Mouse (Mus musculus) liver, postnatal 0 days (tissue): ENCODE measurements around the gene 3100002H09Rik. TPM values are rescaled to one million over a fixed set of nuclear protein-coding genes. Genes with fewer than 3 reads are reported as not detected.

Experiments used
- ATAC-seq: fragments of 200-750 bp; cut with Nextera tagmentation; 2 replicates; pipeline ENCODE4 v1.8.0; 2017; ENCODE audit warnings: mild to moderate bottlenecking, moderate library complexity
- DNase-seq: peaks from one replicate; pipeline ENCODE4 v3.0.0-alpha.2; 2016
- H3K27ac ChIP-seq: fragments of 300-500 bp; sonication (generic); 2 replicates; pipeline ENCODE4 v1.5.1; 2014; ENCODE audit warnings: antibody characterized with exemption, moderate library complexity, mild to moderate bottlenecking, low read depth
- H3K27me3 ChIP-seq: fragments of 300-500 bp; sonication (generic); 2 replicates; pipeline ENCODE4 v1.6.1; 2014; ENCODE audit warnings: low read length, control low read depth, mixed read lengths; ENCODE audit not compliant: insufficient read depth
- H3K36me3 ChIP-seq: fragments of 300-500 bp; sonication (generic); replicated peaks from 2 replicates; pipeline ENCODE4 v1.6.1; 2014; ENCODE audit warnings: mild to moderate bottlenecking, control low read depth, low read length, moderate library complexity, mixed read lengths; ENCODE audit not compliant: insufficient read depth
- H3K4me1 ChIP-seq: fragments of 300-500 bp; sonication (generic); 2 replicates; pipeline ENCODE4 v1.6.1; 2014; ENCODE audit warnings: antibody characterized with exemption, mild to moderate bottlenecking, control low read depth; ENCODE audit not compliant: insufficient read depth
- H3K4me2 ChIP-seq: fragments of 300-500 bp; sonication (generic); 2 replicates; pipeline ENCODE4 v1.6.1; 2014; ENCODE audit warnings: low read depth, mild to moderate bottlenecking, low read length, moderate library complexity, mixed read lengths
- H3K4me3 ChIP-seq: fragments of 300-500 bp; sonication (generic); 2 replicates; pipeline ENCODE4 v1.5.1; 2014; ENCODE audit warnings: low read depth, low read length
- H3K9ac ChIP-seq: fragments of 300-500 bp; sonication (generic); replicated peaks from 2 replicates; pipeline ENCODE4 v1.6.1; 2014; ENCODE audit warnings: mild to moderate bottlenecking, moderate library complexity
- H3K9me3 ChIP-seq: fragments of 300-500 bp; sonication (generic); 2 replicates; pipeline ENCODE4 v1.6.1; 2016; ENCODE audit warnings: mild to moderate bottlenecking, control low read depth, low read length, mixed read lengths
- CTCF ChIP-seq: sonication (generic); IDR thresholded peaks from 2 replicates; pipeline ENCODE4 v1.5.1; 2016; ENCODE audit warnings: antibody characterized with exemption, low read depth
- EP300 ChIP-seq: IDR thresholded peaks from 2 replicates; pipeline ENCODE4 v1.6.1; 2016; ENCODE audit warnings: antibody characterized with exemption, low read depth, mild to moderate bottlenecking
- WGBS: fragments of 180-500 bp; shearing (Covaris S2); extraction: QIAGEN DNeasy Blood & Tissue Kit; methylation state at CpG from one replicate; pipeline ENCODE4 v1.1.7; 2014; ENCODE audit not compliant: insufficient replicate concordance; 5-methylcytosine and 5-hydroxymethylcytosine counted together
- polyA plus RNA-seq: library from polyadenylated mRNA; unstranded; fragments of >200 nt; fragmentation: Nextera tagmentation; extraction: Ambion mirVana; gene quantifications from 2 replicates; pipeline ENCODE4 v1.2.1, GENCODE M21; 2015

The 3100002H09Rik gene
- polyA plus RNA-seq, 1 experiment from 2014 or later: not detected

DNA sequence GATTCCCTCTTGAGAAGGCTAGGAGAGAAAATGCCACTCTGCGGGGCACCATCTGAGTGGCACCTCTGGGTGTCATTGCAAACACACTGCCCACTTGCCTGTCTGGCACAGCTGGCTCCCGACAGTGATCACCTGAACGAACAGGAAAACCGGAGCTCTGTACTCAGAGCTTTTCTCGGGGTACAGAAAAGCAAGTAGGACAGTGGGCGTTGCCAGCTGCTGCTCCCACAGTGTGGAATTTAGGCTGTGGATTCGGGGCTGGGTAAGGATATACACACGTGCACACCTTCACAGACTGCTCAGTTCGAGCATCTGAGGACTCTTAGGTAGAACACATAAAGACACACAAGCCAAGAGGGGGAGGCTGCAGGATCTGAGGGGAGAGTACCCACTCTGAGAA, 14.7 kb downstream of the 3100002H09Rik start:
- no peaks in the 10 kb centered on the region; the same call in 1 of the 2 replicates for H3K4me1 ChIP-seq
- 62% methylated on average over 9 of the region's 9 CpGs for WGBS
- ATAC-seq (no peak), DNase-seq (no peak)
- H3K9me3 ChIP-seq: no peaks in the 10 kb centered on the region
- H3K27ac ChIP-seq: no peak overlapping the region
- H3K36me3 ChIP-seq: no peaks in the 10 kb centered on the region
- peaks cover 2% of the 10 kb centered on the region; the same call in 1 of the 2 replicates for H3K27me3 ChIP-seq
- no peak overlapping the region for H3K4me2 ChIP-seq
- TF ChIP-seq CTCF: no peak
- no peak for TF ChIP-seq EP300
- H3K4me3 ChIP-seq: no peak overlapping the region
- H3K9ac ChIP-seq: no peak overlapping the region

DNA sequence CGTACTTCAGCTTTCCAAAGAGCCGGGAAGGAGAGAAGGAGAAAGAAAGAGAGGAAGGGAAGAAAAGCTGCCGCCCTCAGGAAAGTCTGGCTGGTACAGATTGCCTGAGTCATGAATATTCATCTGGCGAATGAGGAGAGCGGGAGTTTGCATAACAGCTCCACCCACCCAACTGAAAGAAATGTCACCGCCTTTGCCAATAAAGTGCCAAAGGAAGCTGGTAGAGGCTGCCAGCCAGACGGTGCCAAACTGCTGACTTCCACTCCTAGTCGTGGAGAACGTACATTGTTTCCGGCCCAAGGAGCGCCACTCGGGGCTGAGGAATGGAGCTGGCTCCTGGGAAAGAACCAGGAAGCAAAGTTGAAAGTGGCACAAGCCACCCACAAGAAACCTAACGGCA, 15.7 kb downstream of the 3100002H09Rik start:
- Histone ChIP-seq H3K27me3 (peaks cover 2% of the 10 kb centered on the region; the same call in 1 of the 2 replicates), H3K36me3 (no peaks in the 10 kb centered on the region), H3K4me1 (no peaks in the 10 kb centered on the region; the same call in 1 of the 2 replicates), H3K27ac (no peak overlapping the region), H3K9ac (no peak overlapping the region), H3K4me3 (no peak overlapping the region), H3K9me3 (no peaks in the 10 kb centered on the region), H3K4me2 (no peak overlapping the region)
- WGBS: 23% methylated on average over 13 of the region's 13 CpGs
- ATAC-seq (no peak), DNase-seq (no peak)
- TF ChIP-seq EP300 (no peak), CTCF (no peak)

DNA sequence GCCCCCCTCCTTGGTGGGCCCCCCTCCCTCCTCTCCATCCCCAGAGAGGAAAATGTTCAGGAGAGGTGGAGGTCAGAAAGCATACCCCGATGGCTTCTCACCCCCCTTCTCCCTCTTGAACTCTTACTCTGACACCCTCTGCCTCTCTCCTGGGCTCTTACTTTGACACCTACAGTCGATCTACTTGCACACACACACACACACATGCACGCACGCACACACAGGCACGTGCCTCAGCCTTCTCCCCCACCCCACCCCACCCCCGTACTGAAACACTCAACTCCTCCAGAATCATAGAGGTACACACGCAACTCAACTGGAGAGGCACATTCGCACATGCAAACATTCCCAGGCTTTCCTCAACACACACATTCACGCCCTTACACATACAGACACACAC, 16.9 kb downstream of the 3100002H09Rik start:
- no peak overlapping the region for H3K27ac ChIP-seq
- H3K9ac ChIP-seq: no peak overlapping the region
- TF ChIP-seq EP300 (no peak), CTCF (no peak)
- peaks cover 2% of the 10 kb centered on the region; the same call in 1 of the 2 replicates for H3K27me3 ChIP-seq
- no peak overlapping the region for H3K4me2 ChIP-seq
- no peak for ATAC-seq
- 63% methylated on average over 9 of the region's 9 CpGs for WGBS
- no peaks in the 10 kb centered on the region; the same call in 1 of the 2 replicates for H3K4me1 ChIP-seq
- no peaks in the 10 kb centered on the region for H3K9me3 ChIP-seq
- H3K36me3 ChIP-seq: no peaks in the 10 kb centered on the region
- no peak overlapping the region for H3K4me3 ChIP-seq
- DNase-seq: no peak

DNA sequence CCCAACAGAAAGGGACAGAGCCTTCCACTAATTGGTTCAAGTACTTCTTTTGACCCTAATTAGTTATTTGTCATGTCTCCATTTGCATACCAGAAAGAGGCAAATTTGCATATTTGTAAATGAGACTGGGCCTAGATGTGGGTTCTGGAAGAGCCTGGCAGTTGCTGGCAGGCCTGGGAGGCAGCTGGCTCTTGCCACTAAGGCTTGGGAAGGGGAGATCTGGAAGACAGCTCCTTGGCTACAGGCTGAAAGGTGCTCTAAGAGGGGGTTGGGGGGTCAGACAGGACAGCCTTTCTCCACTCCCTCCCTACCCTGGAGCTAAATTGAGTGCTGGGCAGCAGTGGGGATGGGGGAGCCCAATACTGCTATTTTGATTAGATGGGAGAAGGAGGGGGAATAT, 17.4 kb downstream of the 3100002H09Rik start:
- no peak overlapping the region for H3K9ac ChIP-seq
- no peaks in the 10 kb centered on the region for H3K36me3 ChIP-seq
- H3K27me3 ChIP-seq: peaks cover 2% of the 10 kb centered on the region; the same call in 1 of the 2 replicates
- no peak overlapping the region for H3K27ac ChIP-seq
- TF ChIP-seq EP300 (no peak), CTCF (no peak)
- no peak overlapping the region for H3K4me3 ChIP-seq
- DNase-seq (no peak), ATAC-seq (no peak)
- H3K9me3 ChIP-seq: no peaks in the 10 kb centered on the region
- H3K4me2 ChIP-seq: no peak overlapping the region
- H3K4me1 ChIP-seq: no peaks in the 10 kb centered on the region; the same call in 1 of the 2 replicates

DNA sequence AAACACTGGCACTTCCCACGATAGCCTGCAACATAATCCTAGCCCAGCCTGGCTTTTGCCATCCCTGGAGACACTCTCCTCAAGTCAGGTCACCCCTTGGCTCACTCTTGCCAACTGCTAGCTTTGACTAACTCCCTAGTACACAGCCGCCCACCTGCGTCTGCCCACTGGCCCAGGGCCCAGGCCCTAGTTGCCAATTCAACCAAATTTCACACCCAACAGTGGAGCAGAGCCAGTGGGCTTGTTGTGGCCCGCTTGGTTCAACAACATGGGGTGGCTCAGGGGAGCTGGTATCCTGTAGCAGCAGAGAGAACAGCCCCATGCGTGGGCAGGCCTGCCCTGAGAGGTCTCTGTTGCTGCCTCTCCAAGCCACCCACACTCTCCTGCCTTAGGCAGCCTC, 18.4 kb downstream of the 3100002H09Rik start:
- no peak overlapping the region for H3K4me2 ChIP-seq
- H3K27me3 ChIP-seq: peaks cover 2% of the 10 kb centered on the region; the same call in 1 of the 2 replicates
- no peaks in the 10 kb centered on the region for H3K36me3 ChIP-seq
- 67% methylated on average over 5 of the region's 5 CpGs for WGBS
- no peak for TF ChIP-seq EP300
- no peak for TF ChIP-seq CTCF
- H3K4me3 ChIP-seq: no peak overlapping the region
- no peaks in the 10 kb centered on the region; the same call in 1 of the 2 replicates for H3K4me1 ChIP-seq
- no peak overlapping the region for H3K9ac ChIP-seq
- ATAC-seq: no peak
- no peaks in the 10 kb centered on the region for H3K9me3 ChIP-seq
- DNase-seq: no peak
- no peak overlapping the region for H3K27ac ChIP-seq

DNA sequence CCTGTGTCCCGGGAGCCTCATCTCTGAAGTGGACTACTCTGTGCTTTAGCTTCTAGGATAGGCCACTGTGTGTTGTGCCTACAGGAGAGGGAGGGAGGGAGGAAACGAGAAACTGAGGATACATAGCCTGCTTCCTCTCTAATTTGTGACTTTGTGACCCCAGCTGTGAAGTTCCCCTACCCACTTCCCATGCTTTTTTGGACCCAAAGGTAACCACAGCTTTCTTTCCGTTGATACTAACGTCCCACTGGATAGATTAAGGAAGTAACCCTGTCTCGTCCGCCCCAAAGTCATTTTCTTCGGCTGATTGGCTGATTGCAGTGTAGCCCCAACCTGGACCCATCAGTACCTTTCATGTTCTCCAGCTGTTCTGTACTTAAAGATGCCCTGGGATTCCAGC, 29.9 kb downstream of the 3100002H09Rik start:
- ATAC-seq: no peak

More for the DNA sequence above, 29.9 kb downstream of the 3100002H09Rik start:
- Histone ChIP-seq H3K36me3 (no peaks in the 10 kb centered on the region), H3K4me3 (no peak overlapping the region), H3K4me2 (no peak overlapping the region), H3K9ac (no peak overlapping the region), H3K9me3 (no peaks in the 10 kb centered on the region), H3K27ac (no peak overlapping the region), H3K4me1 (no peaks in the 10 kb centered on the region), H3K27me3 (peaks cover 18% of the 10 kb centered on the region)
- no peak for TF ChIP-seq CTCF
- no peak for TF ChIP-seq EP300
- 43% methylated on average over 7 of the region's 7 CpGs for WGBS
- no peak for DNase-seq
